Comparison of ENCODE assay signal across 8 mouse cellular contexts in the genomic region with DNA sequence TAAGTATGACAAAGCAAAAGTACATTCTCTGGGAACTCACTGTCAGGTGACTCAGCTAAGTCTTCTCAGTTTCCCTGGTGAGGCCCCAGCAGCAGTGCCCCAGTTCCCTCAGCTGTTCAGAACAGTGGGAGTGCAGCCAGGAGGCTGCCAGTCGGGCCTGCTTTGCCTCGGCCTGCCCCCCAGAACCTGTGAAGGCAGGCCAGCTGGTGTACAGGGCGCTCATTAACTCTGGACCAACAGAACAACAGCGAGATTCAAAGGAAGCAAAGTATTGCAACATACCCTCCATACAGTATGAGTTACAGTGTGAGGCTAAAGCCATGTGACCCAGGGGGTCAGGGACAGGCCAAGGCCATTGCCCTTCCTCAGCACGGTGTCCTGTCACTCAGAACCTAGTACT. TPM values are rescaled to one million over a fixed set of nuclear protein-coding genes. Genes with fewer than 3 reads are reported as not detected.
DNase-seq lines count a peak whose midpoint lies in the region; ATAC-seq and TF ChIP-seq lines count a peak whose summit lies in the region.

No protein-coding gene starts in this region.

- no peak overlapping the region for H3K4me3 ChIP-seq in forebrain, embryonic 13.5 days
- H3K4me3 ChIP-seq in forebrain, embryonic 12.5 days (replicated peaks): no peak overlapping the region
- no peak overlapping the region for H3K4me3 ChIP-seq in forebrain, embryonic 16.5 days (replicated peaks; ENCODE audit: low read length)
- no peak overlapping the region for H3K4me3 ChIP-seq in liver, adult 2 months (ENCODE audit: insufficient read depth, low read depth, low read length)

- ATAC-seq in forebrain, embryonic 13.5 days: 0 out of 2 replicates have a peak, but pooled peaks have one; percentile 38
- ATAC-seq in forebrain, embryonic 12.5 days (ENCODE audit: low FRiP score): no peak
- ATAC-seq in forebrain, embryonic 16.5 days: peak; percentile 54; the same call in 1 of the 2 replicates
- peak; percentile 17 to 27; a peak in 2 of 4 replicates for ATAC-seq in hematopoietic stem cell, adult 5-6 weeks (replicated peaks in 1 of 2; ENCODE audit: insufficient read depth in 1 of 2, low FRiP score in 2 of 2, low TSS enrichment in 1 of 2, low read depth in 1 of 2, poor library complexity in 2 of 2, severe bottlenecking in 2 of 2)

- no peaks in the 10 kb centered on the region for H3K27me3 ChIP-seq in forebrain, embryonic 13.5 days
- H3K27me3 ChIP-seq in forebrain, embryonic 12.5 days: no peaks in the 10 kb centered on the region
- no peaks in the 10 kb centered on the region for H3K27me3 ChIP-seq in forebrain, embryonic 16.5 days (replicated peaks; ENCODE audit: control insufficient read depth, insufficient read depth, low read length)
- no peaks in the 10 kb centered on the region for H3K27me3 ChIP-seq in liver, adult 2 months (ENCODE audit: control insufficient read depth, insufficient read depth, low read length)

- H3K79me2 ChIP-seq in liver, adult 2 months (ENCODE audit: control insufficient read depth, insufficient read depth, low read length): no peaks in the 10 kb centered on the region

- no peak overlapping the region for H3K27ac ChIP-seq in forebrain, embryonic 13.5 days
- H3K27ac ChIP-seq in forebrain, embryonic 12.5 days: no peak overlapping the region
- no peak overlapping the region for H3K27ac ChIP-seq in forebrain, embryonic 16.5 days (ENCODE audit: low read length)
- H3K27ac ChIP-seq in liver, adult 2 months (replicated peaks; ENCODE audit: insufficient read depth, low read depth, low read length): peak overlapping the region; percentile 81

- TF ChIP-seq CTCF in liver, adult 2 months (IDR thresholded peaks at IDR 0.05; ENCODE audit: low read depth, low read length): no peak

- H3K9me3 ChIP-seq in forebrain, embryonic 13.5 days (replicated peaks): no peaks in the 10 kb centered on the region
- no peaks in the 10 kb centered on the region for H3K9me3 ChIP-seq in forebrain, embryonic 12.5 days
- H3K9me3 ChIP-seq in forebrain, embryonic 16.5 days (ENCODE audit: control insufficient read depth, low read length): no peaks in the 10 kb centered on the region

- H3K4me2 ChIP-seq in forebrain, embryonic 13.5 days: no peak overlapping the region
- no peak overlapping the region for H3K4me2 ChIP-seq in forebrain, embryonic 12.5 days
- H3K4me2 ChIP-seq in forebrain, embryonic 16.5 days (ENCODE audit: low read length): no peak overlapping the region

- TF ChIP-seq POLR2A in liver, adult 2 months (IDR thresholded peaks at IDR 0.05; ENCODE audit: extremely low read depth, insufficient read depth, low read length): no peak

- WGBS in forebrain, embryonic 13.5 days: 83% methylated on average over 5 of the region's 5 CpGs
- 88% methylated on average over 5 of the region's 5 CpGs for WGBS in forebrain, embryonic 12.5 days
- 74% methylated on average over 5 of the region's 5 CpGs for WGBS in forebrain, embryonic 16.5 days
- 12% methylated on average over 5 of the region's 5 CpGs for WGBS in liver, adult 2 months

- peaks cover 67% of the 10 kb centered on the region for H3K36me3 ChIP-seq in forebrain, embryonic 13.5 days (ENCODE audit: poor library complexity, severe bottlenecking)
- peaks cover 66% of the 10 kb centered on the region for H3K36me3 ChIP-seq in forebrain, embryonic 12.5 days (replicated peaks)
- H3K36me3 ChIP-seq in forebrain, embryonic 16.5 days (ENCODE audit: control insufficient read depth, insufficient read depth): peaks cover 35% of the 10 kb centered on the region
- H3K36me3 ChIP-seq in liver, adult 2 months (ENCODE audit: control insufficient read depth, insufficient read depth, low read length): peaks cover 19% of the 10 kb centered on the region

- no peaks in the 10 kb centered on the region for H3K4me1 ChIP-seq in forebrain, embryonic 13.5 days
- H3K4me1 ChIP-seq in forebrain, embryonic 12.5 days: no peaks in the 10 kb centered on the region
- no peaks in the 10 kb centered on the region for H3K4me1 ChIP-seq in forebrain, embryonic 16.5 days (replicated peaks; ENCODE audit: control insufficient read depth, insufficient read depth, low read length)
- peaks cover 7% of the 10 kb centered on the region for H3K4me1 ChIP-seq in liver, adult 2 months (ENCODE audit: control insufficient read depth, insufficient read depth, low read length)

- peak; percentile 65 for DNase-seq in NIH3T3 (ENCODE audit: low read depth)
- DNase-seq in liver, adult 2 months (ENCODE audit: extremely low read depth, low read depth, low spot score): peak; percentile 87
- DNase-seq in right cerebral cortex, postnatal 25 days: peak; percentile 33
- no peak for DNase-seq in natural killer cell, adult 2 months (ENCODE audit: low spot score in 2 of 2)

- no peak overlapping the region for H3K9ac ChIP-seq in forebrain, embryonic 13.5 days
- H3K9ac ChIP-seq in forebrain, embryonic 12.5 days: no peak overlapping the region
- H3K9ac ChIP-seq in forebrain, embryonic 16.5 days (replicated peaks; ENCODE audit: low read depth, low read length): no peak overlapping the region
- no peak overlapping the region for H3K9ac ChIP-seq in liver, adult 2 months (ENCODE audit: low read depth, low read length)

RNA-seq across cellular contexts. Expression of a gene that starts 28.7 kb away (rescaled TPM):
- 65.2 and 66.0 TPM in 2 replicates for polyA plus RNA-seq in forebrain, embryonic 13.5 days (2015; fragmentation: Nextera tagmentation; extraction: Ambion mirVana)
- polyA plus RNA-seq in forebrain, embryonic 12.5 days (2016; fragmentation: Nextera tagmentation; extraction: Ambion mirVana): 53.3 and 55.6 TPM in 2 replicates
- polyA plus RNA-seq in forebrain, embryonic 16.5 days (2015; fragmentation: Nextera tagmentation; extraction: Ambion mirVana): 85.1 and 89.6 TPM in 2 replicates
- 21.4 and 44.2 TPM in 2 replicates for total RNA-seq in hematopoietic stem cell, adult 5-6 weeks (2017)
- total RNA-seq in liver, adult 2 months (2014; rRNA removed): 33.1 and 33.9 TPM in 2 replicates
- polyA plus RNA-seq in liver, adult 2 months (2012; rRNA removed): 18.8 and 19.4 TPM in 2 replicates

Comparison
In these comparisons a context has a peak if more than half of its experiments do, and no peak if none do; other contexts are left out.
1. DNase-seq: peak in NIH3T3 (single experiment), liver, adult 2 months (single experiment) and right cerebral cortex, postnatal 25 days (single experiment); none in natural killer cell, adult 2 months (0 of 2).